Mouse (Mus musculus) forebrain, embryonic 10.5 days (tissue): ENCODE data around the gene Jade3. TPM values are rescaled to one million over a fixed set of nuclear protein-coding genes. Genes with fewer than 3 reads are reported as not detected.
"Not testable (repeated sequence)": the region's sequence is repeated elsewhere in the genome, so short reads cannot be mapped to it uniquely, and the experiment has no call there.

Source experiments
- DNase-seq: peaks from one replicate; pipeline ENCODE4 v3.0.0-alpha.2; 2017; ENCODE audit warnings: low spot score; ENCODE audit errors: extremely low spot score
- H3K27ac ChIP-seq: fragments of 300-500 bp; sonication (generic); 2 replicates; pipeline ENCODE4 v1.5.1; 2016; ENCODE audit warnings: mild to moderate bottlenecking
- H3K27me3 ChIP-seq: fragments of 300-500 bp; sonication (generic); 2 replicates; pipeline ENCODE4 v1.6.1; 2016; ENCODE audit warnings: mild to moderate bottlenecking; ENCODE audit not compliant: poor library complexity, severe bottlenecking
- H3K36me3 ChIP-seq: fragments of 300-500 bp; sonication (generic); replicated peaks from 2 replicates; pipeline ENCODE4 v1.6.1; 2016; ENCODE audit warnings: mild to moderate bottlenecking, moderate library complexity
- H3K4me1 ChIP-seq: fragments of 300-500 bp; sonication (generic); 2 replicates; pipeline ENCODE4 v1.6.1; 2016
- H3K4me3 ChIP-seq: fragments of 300-500 bp; sonication (generic); 2 replicates; pipeline ENCODE4 v1.5.1; 2016; ENCODE audit warnings: mild to moderate bottlenecking, moderate library complexity
- H3K9me3 ChIP-seq: fragments of 300-500 bp; sonication (generic); 2 replicates; pipeline ENCODE4 v1.6.1; 2016; ENCODE audit warnings: mild to moderate bottlenecking, moderate library complexity
- WGBS: fragments of 180-500 bp; shearing (Covaris S2); methylation state at CpG from one replicate; pipeline ENCODE4 v1.1.7; 2016; 5-methylcytosine and 5-hydroxymethylcytosine counted together
- polyA plus RNA-seq: library from polyadenylated mRNA; unstranded; fragments of >200 nt; fragmentation: Nextera tagmentation; extraction: Ambion mirVana; gene quantifications from 2 replicates; pipeline ENCODE4 v1.2.1, GENCODE M21; 2016

Jade3 gene
- 11.3 and 12.1 TPM in 2 replicates for polyA plus RNA-seq

- Histone ChIP-seq H3K27ac (peak within 1 kb of the TSS; percentile 92), H3K4me3 (peak within 1 kb of the TSS; percentile 70), H3K4me1 (peaks cover 7% of the 10 kb centered on the region; the same call in 1 of the 2 replicates), H3K36me3 (peaks cover 17% of the 10 kb centered on the region), H3K27me3 (no peaks in the 10 kb centered on the region), H3K9me3 (peaks cover 8% of the 10 kb centered on the region)
- DNase-seq, result peak; percentile 77
- 15% methylated on average over 54 of the region's 67 CpGs for WGBS
Observed at GRCm38 (mm10) chrX:20425140-20425838, at the start of gene Jade3. Jade3 (plus strand) TSS chrX:20425688.

DNA sequence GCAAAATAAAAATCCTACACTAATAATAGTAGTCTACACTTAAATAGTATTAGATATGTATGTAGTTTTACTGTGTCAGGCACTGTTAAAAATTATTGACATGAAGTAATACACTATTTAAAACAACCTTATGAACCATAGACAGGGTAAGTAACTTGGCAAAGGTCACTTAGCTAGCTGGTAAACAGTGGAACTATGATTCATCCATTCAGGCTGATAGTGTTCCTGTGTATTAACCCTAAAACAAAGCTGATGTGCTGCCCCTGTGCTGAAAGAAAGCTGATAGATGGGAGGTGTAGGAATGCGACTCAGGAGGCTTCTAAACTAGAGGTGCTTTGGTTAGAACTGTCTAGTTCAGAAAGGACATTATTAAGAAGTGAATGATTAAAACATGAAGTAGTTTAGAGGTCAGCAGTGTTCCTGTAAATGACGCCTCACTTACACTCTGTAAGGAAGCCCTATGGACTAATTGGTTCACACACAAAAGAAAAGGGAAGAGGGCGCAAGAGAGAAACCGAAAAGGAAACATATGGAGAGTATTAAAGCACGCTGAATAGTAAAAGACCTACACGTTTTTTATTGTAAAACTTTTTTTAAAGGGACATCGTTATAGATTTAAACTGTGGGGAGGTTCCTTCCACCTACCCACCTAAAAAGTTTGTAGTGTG is 46.0 kb upstream of the Jade3 start:
- Histone ChIP-seq H3K27ac (no peak overlapping the region), H3K4me1 (no peaks in the 10 kb centered on the region), H3K36me3 (peaks cover 21% of the 10 kb centered on the region), H3K4me3 (no peak overlapping the region), H3K9me3 (no peaks in the 10 kb centered on the region), H3K27me3 (no peaks in the 10 kb centered on the region)
- no peak for DNase-seq
- 78% methylated on average over 7 of the region's 7 CpGs for WGBS

DNA sequence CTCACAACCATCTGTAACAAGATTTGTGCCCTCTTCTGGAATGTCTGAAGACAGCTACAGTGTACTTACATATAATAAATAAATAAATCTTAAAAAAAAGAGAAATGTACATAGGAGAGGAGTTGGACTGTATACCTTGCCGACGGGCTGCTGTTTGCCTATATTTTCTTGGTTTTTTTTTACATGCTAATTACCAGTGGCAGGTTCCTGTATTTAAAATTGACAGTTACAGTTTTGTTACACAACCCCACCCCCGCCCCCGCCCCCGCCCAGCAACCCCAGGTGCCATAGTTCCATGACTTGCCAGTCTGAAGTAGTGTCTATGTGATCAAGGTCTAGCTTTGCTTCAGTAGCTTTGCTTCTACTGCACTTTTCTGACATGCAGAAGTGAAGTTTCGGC is 43.2 kb upstream of the Jade3 start:
- Histone ChIP-seq H3K4me3 (no peak overlapping the region), H3K27me3 (no peaks in the 10 kb centered on the region), H3K36me3 (peaks cover 17% of the 10 kb centered on the region), H3K27ac (no peak overlapping the region), H3K4me1 (no peaks in the 10 kb centered on the region), H3K9me3 (no peaks in the 10 kb centered on the region)
- no peak for DNase-seq
- 88% methylated on average over 6 of the region's 6 CpGs for WGBS

- H3K4me3 ChIP-seq, result no peak overlapping the region
- H3K36me3 ChIP-seq, result peaks cover 10% of the 10 kb centered on the region
- 90% methylated on average over 3 of the region's 3 CpGs for WGBS
- DNase-seq, result no peak
- H3K4me1 ChIP-seq, result no peaks in the 10 kb centered on the region
- H3K9me3 ChIP-seq, result no peaks in the 10 kb centered on the region
- H3K27ac ChIP-seq, result no peak overlapping the region
- H3K27me3 ChIP-seq, result no peaks in the 10 kb centered on the region
Observed at GRCm38 (mm10) chrX:20387006-20387405, 38.5 kb upstream of the Jade3 start.

DNA sequence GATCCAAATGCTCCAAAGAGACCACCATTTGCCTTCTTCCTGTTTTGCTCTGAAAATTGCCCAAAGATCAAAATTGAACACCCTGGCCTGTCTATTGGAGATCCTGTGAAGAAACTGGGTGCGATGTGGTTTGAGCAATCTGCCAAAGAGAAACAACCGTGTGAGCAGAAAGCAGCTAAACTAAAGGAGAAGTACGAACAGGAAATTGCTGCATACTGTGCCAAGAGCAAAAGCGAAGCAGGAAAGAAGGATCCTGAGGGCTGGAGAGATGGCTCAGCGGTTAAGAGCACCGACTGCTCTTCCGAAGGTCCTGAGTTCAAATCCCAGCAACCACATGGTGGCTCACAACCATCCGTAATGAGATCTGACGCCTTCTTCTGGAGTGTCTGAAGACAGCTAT is 33.5 kb upstream of the Jade3 start:
- 95% methylated on average over 9 of the region's 9 CpGs for WGBS

DNA sequence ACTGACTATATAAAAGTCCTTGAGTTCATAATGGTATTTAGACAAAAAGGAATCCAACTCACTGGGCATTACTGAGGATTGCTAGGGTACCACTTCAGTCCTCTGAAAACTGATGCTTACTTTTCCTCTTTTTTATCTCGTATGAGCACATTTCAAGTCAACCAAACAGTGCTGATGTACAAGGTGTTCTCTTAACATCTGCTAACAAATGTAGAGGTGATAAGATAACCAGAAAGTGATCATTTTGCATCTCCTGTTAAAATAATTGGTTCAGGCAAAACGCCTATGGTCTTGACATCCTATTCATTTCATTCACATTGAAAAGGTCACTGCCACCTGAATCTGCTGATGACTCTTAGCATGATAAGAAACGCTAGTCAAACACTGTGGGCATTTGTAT is 32.5 kb upstream of the Jade3 start:
- no peaks in the 10 kb centered on the region for H3K4me1 ChIP-seq
- DNase-seq, result no peak
- 77% methylated on average over 3 of the region's 3 CpGs for WGBS

More for the DNA sequence above, 33.5 kb upstream of the Jade3 start:
- not testable (repeated sequence) for H3K36me3 ChIP-seq, H3K27me3 ChIP-seq, H3K9me3 ChIP-seq, DNase-seq, H3K27ac ChIP-seq, H3K4me3 ChIP-seq, H3K4me1 ChIP-seq

GRCm38 (mm10) chrX:20404068-20404467 is 21.4 kb upstream of the Jade3 start:
- 86% methylated on average over 4 of the region's 4 CpGs for WGBS

More for the DNA sequence above, 32.5 kb upstream of the Jade3 start:
- Histone ChIP-seq H3K27me3 (no peaks in the 10 kb centered on the region), H3K9me3 (no peaks in the 10 kb centered on the region), H3K36me3 (no peaks in the 10 kb centered on the region; the same call in 1 of the 2 replicates), H3K4me3 (no peak overlapping the region), H3K27ac (no peak overlapping the region)

DNA sequence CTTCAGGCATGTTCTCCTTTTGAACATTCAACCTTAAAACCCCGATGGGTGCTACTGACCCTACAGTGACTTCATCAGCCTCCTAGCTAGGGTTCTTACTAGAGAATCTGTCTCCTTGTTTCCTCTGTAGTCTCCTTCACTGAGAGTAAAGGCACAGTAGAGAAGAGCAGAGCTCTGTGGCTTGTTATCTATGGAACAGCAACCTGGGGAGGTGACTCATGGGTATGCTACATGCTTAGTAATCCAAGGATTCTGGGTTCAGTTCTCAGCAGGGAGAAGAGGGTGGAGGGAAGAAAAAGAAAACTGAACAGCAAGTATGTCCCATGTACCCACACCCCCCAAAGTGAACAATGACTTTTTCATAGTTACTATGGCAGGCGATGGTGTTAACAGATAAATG is 18.6 kb upstream of the Jade3 start:
- Histone ChIP-seq H3K36me3 (no peaks in the 10 kb centered on the region), H3K9me3 (no peaks in the 10 kb centered on the region), H3K4me3 (no peak overlapping the region), H3K27me3 (no peaks in the 10 kb centered on the region), H3K27ac (no peak overlapping the region), H3K4me1 (no peaks in the 10 kb centered on the region)
- WGBS, result 96% methylated on average over 2 of the region's 2 CpGs
- no peak for DNase-seq

More at GRCm38 (mm10) chrX:20404068-20404467, 21.4 kb upstream of the Jade3 start:
- Histone ChIP-seq H3K27me3 (no peaks in the 10 kb centered on the region), H3K27ac (no peak overlapping the region), H3K4me3 (no peak overlapping the region), H3K36me3 (no peaks in the 10 kb centered on the region), H3K9me3 (no peaks in the 10 kb centered on the region), H3K4me1 (no peaks in the 10 kb centered on the region)
- DNase-seq, result no peak

GRCm38 (mm10) chrX:20407676-20408075 is 17.8 kb upstream of the Jade3 start:
- Histone ChIP-seq H3K27me3 (no peaks in the 10 kb centered on the region), H3K36me3 (no peaks in the 10 kb centered on the region), H3K9me3 (no peaks in the 10 kb centered on the region), H3K4me1 (no peaks in the 10 kb centered on the region), H3K4me3 (no peak overlapping the region), H3K27ac (no peak overlapping the region)
- DNase-seq, result no peak
- 86% methylated on average over 2 of the region's 2 CpGs for WGBS

- DNase-seq, result no peak
- Histone ChIP-seq H3K27me3 (no peaks in the 10 kb centered on the region), H3K4me1 (no peaks in the 10 kb centered on the region), H3K9me3 (no peaks in the 10 kb centered on the region), H3K36me3 (no peaks in the 10 kb centered on the region), H3K4me3 (no peak overlapping the region), H3K27ac (no peak overlapping the region)
- 94% methylated on average over 4 of the region's 4 CpGs for WGBS
Observed at GRCm38 (mm10) chrX:20411382-20411781, 14.1 kb upstream of the Jade3 start.

- no peak overlapping the region for H3K4me3 ChIP-seq
- H3K27ac ChIP-seq, result no peak overlapping the region
- H3K4me1 ChIP-seq, result no peaks in the 10 kb centered on the region
- 79% methylated on average over 3 of the region's 3 CpGs for WGBS
- no peak for DNase-seq
- no peaks in the 10 kb centered on the region for H3K36me3 ChIP-seq
- H3K27me3 ChIP-seq, result no peaks in the 10 kb centered on the region
- no peaks in the 10 kb centered on the region for H3K9me3 ChIP-seq
Observed at GRCm38 (mm10) chrX:20412221-20412620, 13.3 kb upstream of the Jade3 start.

DNA sequence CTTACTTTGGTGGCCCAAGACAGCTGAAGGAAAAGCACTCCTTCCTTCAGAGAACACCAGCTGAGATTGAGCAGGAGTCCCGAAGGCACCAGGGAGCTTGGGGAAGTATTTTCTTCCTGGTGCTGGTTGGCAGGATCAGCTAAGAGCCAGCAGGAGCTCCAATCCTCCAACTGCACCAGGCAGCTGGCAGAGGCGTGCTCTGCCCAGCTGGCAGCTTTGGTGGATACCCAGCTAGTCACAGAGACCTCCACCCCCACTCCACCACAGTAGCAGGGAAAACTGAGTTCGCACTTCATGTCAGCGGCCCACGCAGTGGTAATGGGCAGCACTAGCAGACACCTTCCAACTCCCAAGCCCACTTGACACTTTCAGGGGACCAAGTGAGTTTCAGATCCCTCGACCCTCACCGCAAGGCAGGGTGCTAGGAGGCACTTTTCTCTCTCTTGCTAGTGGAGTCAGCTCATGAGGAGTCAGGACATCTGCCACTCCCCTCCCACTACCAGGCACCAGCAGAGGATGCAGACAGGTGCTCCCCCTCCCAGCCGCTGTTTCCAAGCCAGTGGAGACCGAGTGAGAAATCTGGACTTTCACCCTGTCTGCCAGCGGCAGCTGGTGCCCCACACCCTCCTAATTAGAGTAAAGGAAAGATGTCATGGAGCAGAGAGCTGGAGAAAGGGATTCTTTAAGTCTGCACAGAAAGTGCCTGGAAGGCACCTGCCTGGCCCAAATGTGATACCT is 10.4 kb upstream of the Jade3 start:
- Histone ChIP-seq H3K9me3 (no peaks in the 10 kb centered on the region), H3K27ac (no peak overlapping the region), H3K27me3 (no peaks in the 10 kb centered on the region), H3K36me3 (no peaks in the 10 kb centered on the region), H3K4me3 (no peak overlapping the region), H3K4me1 (no peaks in the 10 kb centered on the region)
- no peak for DNase-seq
- WGBS, result 69% methylated on average over 10 of the region's 10 CpGs

- Histone ChIP-seq H3K4me1 (no peaks in the 10 kb centered on the region), H3K36me3 (no peaks in the 10 kb centered on the region), H3K4me3 (no peak overlapping the region), H3K27me3 (no peaks in the 10 kb centered on the region), H3K27ac (no peak overlapping the region), H3K9me3 (no peaks in the 10 kb centered on the region)
- DNase-seq, result no peak
- 89% methylated on average over 2 of the region's 2 CpGs for WGBS
Observed at GRCm38 (mm10) chrX:20418461-20418860, 7.0 kb upstream of the Jade3 start.
